Mouse (Mus musculus) hindbrain, embryonic 12.5 days (tissue): ENCODE measurements around the gene Gm28230. TPM values are rescaled to one million over a fixed set of nuclear protein-coding genes. Genes with fewer than 3 reads are reported as not detected.

Source experiments
- ATAC-seq: fragments of 200-750 bp; cut with Nextera tagmentation; 2 replicates; pipeline ENCODE4 v1.8.0; 2017; ENCODE audit warnings: moderate TSS enrichment; ENCODE audit not compliant: low FRiP score
- H3K27ac ChIP-seq: fragments of 300-500 bp; sonication (generic); 2 replicates; pipeline ENCODE4 v1.5.1; 2016; ENCODE audit warnings: mild to moderate bottlenecking
- H3K27me3 ChIP-seq: fragments of 300-500 bp; sonication (generic); 2 replicates; pipeline ENCODE4 v1.6.1; 2016; ENCODE audit warnings: mild to moderate bottlenecking
- H3K36me3 ChIP-seq: fragments of 300-500 bp; sonication (generic); 2 replicates; pipeline ENCODE4 v1.6.1; 2016; ENCODE audit warnings: mild to moderate bottlenecking
- H3K4me1 ChIP-seq: fragments of 300-500 bp; sonication (generic); 2 replicates; pipeline ENCODE4 v1.6.1; 2016
- H3K4me2 ChIP-seq: fragments of 300-500 bp; sonication (generic); replicated peaks from 2 replicates; pipeline ENCODE4 v1.6.1; 2016; ENCODE audit warnings: mild to moderate bottlenecking
- H3K4me3 ChIP-seq: fragments of 300-500 bp; sonication (generic); 2 replicates; pipeline ENCODE4 v1.5.1; 2016; ENCODE audit warnings: mild to moderate bottlenecking
- H3K9ac ChIP-seq: fragments of 300-500 bp; sonication (generic); 2 replicates; pipeline ENCODE4 v1.6.1; 2016; ENCODE audit warnings: mild to moderate bottlenecking, moderate library complexity
- H3K9me3 ChIP-seq: fragments of 300-500 bp; sonication (generic); replicated peaks from 2 replicates; pipeline ENCODE4 v1.6.1; 2016; ENCODE audit warnings: mild to moderate bottlenecking
- WGBS: fragments of 180-500 bp; shearing (Covaris S2); methylation state at CpG from one replicate; pipeline ENCODE4 v1.1.7; 2016; 5-methylcytosine and 5-hydroxymethylcytosine counted together
- polyA plus RNA-seq: library from polyadenylated mRNA; unstranded; fragments of >200 nt; fragmentation: Nextera tagmentation; extraction: Ambion mirVana; gene quantifications from 2 replicates; pipeline ENCODE4 v1.2.1, GENCODE M21; 2016

The Gm28230 gene
- polyA plus RNA-seq, 1 experiment from 2014 or later: 1.1 TPM

DNA sequence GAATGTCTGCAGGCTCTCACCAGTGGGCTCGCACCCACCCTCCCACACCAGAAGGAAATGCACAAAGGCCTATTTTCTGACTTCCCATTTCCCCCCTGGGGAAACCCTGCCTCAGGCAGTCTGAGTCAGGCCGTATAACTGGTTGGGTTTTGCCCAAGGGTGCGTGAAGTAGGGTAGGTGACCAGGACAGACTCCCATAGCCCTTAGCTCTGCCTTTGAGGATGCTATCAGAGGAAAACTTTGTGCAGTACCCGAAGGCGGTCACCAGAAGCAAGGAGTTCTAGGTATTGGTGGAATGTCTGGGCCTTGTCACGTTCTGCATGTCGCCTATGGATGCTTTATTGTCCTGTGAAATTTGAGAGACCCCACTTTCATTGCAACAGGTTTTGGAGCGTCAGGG, 3.6 kb upstream of the Gm28230 start:
- H3K9ac ChIP-seq: 0 out of 2 replicates have a peak overlapping the region, but pooled peaks have one; percentile 2
- H3K4me3 ChIP-seq: peak overlapping the region; percentile 16
- WGBS: 4% methylated on average over 8 of the region's 8 CpGs
- no peaks in the 10 kb centered on the region for H3K36me3 ChIP-seq
- H3K9me3 ChIP-seq: no peaks in the 10 kb centered on the region
- H3K4me2 ChIP-seq: peak overlapping the region; percentile 49
- peaks cover 100% of the 10 kb centered on the region for H3K27me3 ChIP-seq
- H3K27ac ChIP-seq: no peak overlapping the region
- no peak for ATAC-seq
- H3K4me1 ChIP-seq: no peaks in the 10 kb centered on the region

DNA sequence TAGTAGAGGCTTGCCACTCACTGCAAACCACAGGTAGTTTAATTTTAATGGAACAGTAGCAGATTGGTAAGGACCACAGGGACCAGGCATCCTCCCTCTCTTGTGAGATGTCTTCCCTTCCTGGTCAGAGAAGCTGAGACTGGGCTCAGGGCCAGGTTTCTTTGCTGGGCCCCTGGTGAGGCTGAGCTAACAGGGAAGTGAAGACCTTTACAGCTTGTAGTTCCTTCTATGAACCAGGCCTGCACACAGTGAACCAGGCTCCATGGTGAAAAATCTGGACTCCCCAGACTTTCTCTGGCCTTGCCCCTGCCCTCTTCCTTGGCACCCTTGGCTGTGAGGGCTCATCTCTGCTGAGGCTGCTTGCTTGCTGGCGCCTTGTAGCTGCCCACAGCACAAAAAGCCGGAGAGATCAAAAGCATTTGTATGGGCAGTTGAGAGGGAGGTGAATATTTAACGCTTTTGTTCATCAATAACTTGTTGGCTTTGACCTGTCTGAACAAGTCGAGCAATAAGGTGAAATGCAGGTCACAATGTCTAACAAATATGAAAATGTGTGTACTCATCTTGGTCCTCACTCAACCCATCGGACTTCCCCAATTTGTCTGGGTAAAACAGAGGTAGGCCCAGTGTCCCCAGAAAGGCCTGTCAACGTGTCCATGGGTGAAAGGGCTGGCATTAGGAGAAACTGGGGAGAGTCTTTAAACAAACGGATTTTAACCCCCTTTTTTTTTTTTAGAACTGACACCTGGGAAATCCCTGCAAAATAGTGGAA, 2.1 kb upstream of the Gm28230 start:
- 9% methylated on average over 7 of the region's 7 CpGs for WGBS
- peak overlapping the region; percentile 49 for H3K4me2 ChIP-seq
- H3K4me3 ChIP-seq: peak overlapping the region; percentile 16

DNA sequence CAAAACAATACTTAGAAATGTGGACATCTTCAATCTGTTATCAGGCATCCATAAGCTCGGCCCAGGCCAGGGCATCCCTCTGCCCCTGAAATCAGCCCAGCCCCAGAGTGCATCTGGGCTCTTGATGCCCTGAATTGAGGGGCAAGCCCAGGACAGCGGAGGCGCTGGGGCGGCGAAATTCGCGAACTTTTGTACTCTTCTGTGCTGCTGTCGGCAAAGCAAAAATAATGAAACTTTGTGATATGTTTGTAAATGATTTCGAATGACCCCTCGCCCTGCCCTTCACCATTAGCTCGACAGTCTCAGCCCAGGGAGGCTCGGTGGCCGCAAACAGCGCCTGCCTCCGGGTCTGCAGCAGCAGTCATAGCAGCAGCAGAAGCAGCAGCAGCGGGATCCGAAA, 1.4 kb upstream of the Gm28230 start:
- H3K9me3 ChIP-seq: no peaks in the 10 kb centered on the region
- H3K27me3 ChIP-seq: peaks cover 97% of the 10 kb centered on the region
- peak overlapping the region; percentile 49 for H3K4me3 ChIP-seq
- peak overlapping the region; percentile 85; the same call in 1 of the 2 replicates for H3K27ac ChIP-seq
- peak overlapping the region; percentile 49 for H3K4me2 ChIP-seq
- peak overlapping the region; percentile 53 for H3K9ac ChIP-seq
- WGBS: 2% methylated on average over 17 of the region's 17 CpGs
- no peaks in the 10 kb centered on the region for H3K4me1 ChIP-seq
- no peak for ATAC-seq
- no peaks in the 10 kb centered on the region for H3K36me3 ChIP-seq

More for the DNA sequence above, 2.1 kb upstream of the Gm28230 start:
- no peaks in the 10 kb centered on the region for H3K9me3 ChIP-seq
- no peaks in the 10 kb centered on the region for H3K36me3 ChIP-seq
- no peaks in the 10 kb centered on the region for H3K4me1 ChIP-seq
- ATAC-seq: no peak
- H3K27ac ChIP-seq: peak overlapping the region; percentile 52
- peaks cover 99% of the 10 kb centered on the region for H3K27me3 ChIP-seq
- H3K9ac ChIP-seq: peak overlapping the region; percentile 53

DNA sequence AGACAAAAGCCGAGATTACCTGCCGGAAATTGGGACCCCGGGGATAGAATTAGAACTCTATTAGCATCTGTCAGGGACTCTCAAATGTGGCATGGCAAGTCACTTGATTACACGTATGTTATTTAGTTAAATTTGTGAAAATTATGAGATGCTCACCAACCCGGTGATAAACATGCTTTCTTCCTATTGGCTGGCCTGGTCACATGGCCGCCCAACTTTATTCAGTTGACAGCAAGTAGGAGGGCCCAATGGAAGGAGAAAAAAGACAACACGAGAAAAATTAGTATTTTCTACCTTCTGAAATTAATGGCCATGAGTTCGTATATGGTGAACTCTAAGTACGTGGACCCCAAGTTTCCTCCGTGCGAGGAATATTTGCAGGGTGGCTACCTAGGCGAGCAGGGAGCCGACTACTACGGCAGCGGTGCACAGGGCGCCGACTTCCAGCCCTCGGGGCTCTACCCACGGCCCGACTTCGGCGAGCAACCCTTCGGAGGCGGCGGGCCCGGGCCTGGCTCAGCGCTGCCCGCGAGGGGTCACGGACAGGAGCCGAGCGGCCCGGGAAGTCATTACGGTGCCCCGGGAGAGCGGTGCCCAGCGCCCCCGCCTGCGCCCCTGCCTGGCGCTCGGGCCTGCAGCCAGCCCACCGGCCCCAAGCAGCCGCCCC, 578 bp downstream of the Gm28230 start:
- under 1% methylated on average over 42 of the region's 43 CpGs for WGBS
- peak overlapping the region; percentile 49 for H3K4me2 ChIP-seq
- H3K36me3 ChIP-seq: no peaks in the 10 kb centered on the region
- H3K27ac ChIP-seq: peak overlapping the region; percentile 85
- H3K27me3 ChIP-seq: peaks cover 95% of the 10 kb centered on the region
- H3K4me1 ChIP-seq: no peaks in the 10 kb centered on the region
- peak overlapping the region; percentile 49 for H3K4me3 ChIP-seq
- H3K9me3 ChIP-seq: no peaks in the 10 kb centered on the region
- H3K9ac ChIP-seq: peak overlapping the region; percentile 73
- ATAC-seq: peak; percentile 62; the same call in 1 of the 2 replicates

DNA sequence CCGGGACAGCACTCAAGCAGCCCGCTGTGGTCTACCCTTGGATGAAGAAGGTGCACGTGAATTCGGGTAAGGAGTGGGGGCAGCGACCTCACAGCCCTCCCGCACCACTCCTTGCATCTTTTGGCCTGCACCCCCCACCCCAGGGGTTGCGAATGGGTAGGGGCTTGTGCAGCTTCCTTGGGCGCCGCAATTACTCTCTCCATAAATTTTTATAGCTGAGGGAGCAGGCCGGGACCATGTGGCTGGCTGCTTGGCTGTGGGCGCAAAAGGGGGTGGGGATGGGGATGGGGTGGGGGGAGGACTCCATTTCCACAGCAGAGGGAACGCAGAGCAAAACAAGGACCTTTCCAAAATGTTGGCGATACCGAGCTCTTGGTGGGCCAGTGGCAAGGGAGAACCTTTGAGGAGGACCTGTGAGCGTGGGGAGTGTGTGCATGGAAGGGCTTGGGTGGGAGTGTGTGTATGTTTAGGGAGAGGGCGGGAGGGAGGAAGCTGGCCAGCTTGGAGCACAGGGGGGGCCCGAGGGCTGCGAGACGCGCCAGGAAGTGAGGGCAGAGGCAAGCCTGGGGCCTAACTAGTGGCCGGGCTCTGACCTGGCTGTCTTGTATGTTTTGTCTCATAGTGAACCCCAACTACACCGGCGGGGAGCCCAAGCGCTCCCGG, 1.2 kb downstream of the Gm28230 start:
- H3K36me3 ChIP-seq: no peaks in the 10 kb centered on the region
- WGBS: under 1% methylated on average over 24 of the region's 25 CpGs
- peak overlapping the region; percentile 49 for H3K4me2 ChIP-seq
- no peaks in the 10 kb centered on the region for H3K9me3 ChIP-seq
- H3K9ac ChIP-seq: peak overlapping the region; percentile 73
- peak overlapping the region; percentile 49 for H3K4me3 ChIP-seq
- no peaks in the 10 kb centered on the region for H3K4me1 ChIP-seq
- 0 out of 2 replicates have a peak, but pooled peaks have one; percentile 19 for ATAC-seq
- H3K27ac ChIP-seq: peak overlapping the region; percentile 81
- peaks cover 95% of the 10 kb centered on the region for H3K27me3 ChIP-seq

DNA sequence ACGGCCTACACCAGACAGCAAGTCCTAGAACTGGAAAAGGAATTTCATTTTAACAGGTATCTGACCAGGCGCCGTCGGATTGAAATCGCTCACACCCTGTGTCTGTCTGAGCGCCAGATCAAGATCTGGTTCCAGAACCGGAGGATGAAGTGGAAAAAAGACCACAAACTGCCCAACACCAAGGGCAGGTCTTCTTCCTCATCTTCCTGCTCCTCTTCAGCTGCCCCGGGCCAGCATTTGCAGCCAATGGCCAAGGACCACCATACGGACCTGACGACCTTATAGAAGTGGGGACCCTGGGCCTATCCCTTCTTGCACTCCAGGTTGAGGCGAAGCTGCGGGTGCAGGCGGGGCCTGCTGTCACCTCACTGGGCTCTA, 1.8 kb downstream of the Gm28230 start:
- Histone ChIP-seq H3K4me1 (no peaks in the 10 kb centered on the region), H3K27ac (peak overlapping the region; percentile 81), H3K27me3 (peaks cover 95% of the 10 kb centered on the region), H3K36me3 (no peaks in the 10 kb centered on the region), H3K4me3 (peak overlapping the region; percentile 49), H3K9me3 (no peaks in the 10 kb centered on the region), H3K4me2 (peak overlapping the region; percentile 49), H3K9ac (peak overlapping the region; percentile 73)
- ATAC-seq: no peak
- WGBS: 2% methylated on average over 13 of the region's 13 CpGs

DNA sequence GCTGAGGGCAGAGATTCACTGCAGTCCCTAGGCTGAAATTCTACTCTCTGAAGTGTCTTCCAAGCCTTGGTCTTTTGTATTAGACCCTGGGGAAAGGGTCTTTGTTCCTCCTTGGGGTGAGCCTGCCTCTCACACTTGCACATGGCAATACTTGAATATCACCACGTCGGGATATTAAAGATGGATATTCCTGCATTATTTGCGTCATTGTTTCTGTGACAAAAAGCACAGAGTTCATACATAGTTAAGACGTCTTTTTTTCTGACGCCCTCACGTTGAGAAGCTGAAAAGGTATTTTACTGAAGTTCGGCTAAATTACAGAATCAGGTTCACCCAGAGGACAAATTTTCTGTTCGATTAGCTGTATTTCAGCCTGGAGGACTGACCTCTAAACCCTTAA, 3.8 kb downstream of the Gm28230 start:
- peak overlapping the region; percentile 44 for H3K4me3 ChIP-seq
- no peak for ATAC-seq
- H3K27ac ChIP-seq: peak overlapping the region; percentile 97
- no peaks in the 10 kb centered on the region for H3K4me1 ChIP-seq
- H3K9me3 ChIP-seq: no peaks in the 10 kb centered on the region
- 2% methylated on average over 8 of the region's 8 CpGs for WGBS
- H3K27me3 ChIP-seq: peaks cover 91% of the 10 kb centered on the region
- no peaks in the 10 kb centered on the region for H3K36me3 ChIP-seq
- peak overlapping the region; percentile 51; the same call in 1 of the 2 replicates for H3K9ac ChIP-seq
- peak overlapping the region; percentile 49 for H3K4me2 ChIP-seq

DNA sequence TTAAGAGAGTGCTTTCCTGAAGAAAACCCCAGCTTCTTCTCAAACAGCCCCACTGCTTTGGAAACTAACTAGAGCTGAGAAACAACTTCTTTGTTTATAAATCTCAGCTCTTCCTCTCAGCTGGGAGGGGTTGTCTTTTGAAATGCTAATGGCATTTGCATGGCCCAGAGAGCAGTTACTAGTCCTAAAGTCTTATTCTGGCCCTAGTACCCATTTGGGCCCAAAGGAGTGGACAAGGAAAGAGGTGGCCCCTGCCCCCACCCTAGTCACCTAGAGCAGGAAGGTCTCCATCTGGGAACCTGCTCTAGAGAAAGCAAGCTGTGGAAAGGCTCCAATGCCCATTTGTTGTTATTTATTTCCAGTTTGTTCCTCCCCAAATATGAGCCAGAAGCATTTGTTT, 4.5 kb downstream of the Gm28230 start:
- Histone ChIP-seq H3K4me3 (peak overlapping the region; percentile 44), H3K4me1 (no peaks in the 10 kb centered on the region), H3K27ac (peak overlapping the region; percentile 97), H3K9me3 (no peaks in the 10 kb centered on the region), H3K4me2 (peak overlapping the region; percentile 49), H3K9ac (peak overlapping the region; percentile 51), H3K36me3 (no peaks in the 10 kb centered on the region), H3K27me3 (peaks cover 91% of the 10 kb centered on the region)
- ATAC-seq: no peak

DNA sequence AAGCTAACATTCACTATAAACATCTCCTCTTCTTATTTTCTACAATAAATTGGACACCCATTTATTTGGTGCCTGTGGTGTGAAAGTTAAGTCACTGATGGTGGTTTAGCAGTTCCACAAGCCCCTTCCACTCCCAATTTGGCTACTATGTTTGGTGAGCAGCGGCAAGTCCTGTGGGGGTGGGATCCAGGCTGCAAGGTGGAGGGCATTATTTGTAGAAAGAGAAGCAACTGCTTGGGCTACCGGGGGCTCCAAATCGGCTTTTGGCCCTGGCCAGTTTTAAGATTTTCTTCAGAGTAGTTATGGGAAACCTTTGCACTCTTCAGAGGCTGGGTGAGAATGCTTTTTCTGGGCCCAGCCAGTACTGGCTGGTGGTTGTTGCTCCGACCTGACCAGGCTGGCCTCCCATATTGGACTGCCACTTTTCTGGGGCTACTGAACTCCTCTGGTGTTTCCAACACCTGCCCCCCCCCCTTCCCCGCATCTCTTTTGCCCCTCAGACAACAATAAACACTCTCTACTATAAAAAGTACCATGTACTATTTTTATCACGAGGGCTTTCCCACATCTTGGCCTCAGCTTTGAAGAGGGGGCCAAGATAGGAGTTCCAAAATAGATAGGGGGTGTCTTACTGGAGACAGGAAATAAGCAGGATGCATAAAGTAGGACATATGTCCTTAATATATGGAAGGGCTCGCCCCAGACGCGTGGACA, 5.4 kb downstream of the Gm28230 start:
- no peak for ATAC-seq
- Histone ChIP-seq H3K36me3 (no peaks in the 10 kb centered on the region), H3K27ac (peak overlapping the region; percentile 97), H3K4me3 (peak overlapping the region; percentile 44), H3K27me3 (peaks cover 90% of the 10 kb centered on the region), H3K4me1 (no peaks in the 10 kb centered on the region), H3K9ac (peak overlapping the region; percentile 73), H3K9me3 (no peaks in the 10 kb centered on the region), H3K4me2 (peak overlapping the region; percentile 49)
- 4% methylated on average over 9 of the region's 9 CpGs for WGBS

DNA sequence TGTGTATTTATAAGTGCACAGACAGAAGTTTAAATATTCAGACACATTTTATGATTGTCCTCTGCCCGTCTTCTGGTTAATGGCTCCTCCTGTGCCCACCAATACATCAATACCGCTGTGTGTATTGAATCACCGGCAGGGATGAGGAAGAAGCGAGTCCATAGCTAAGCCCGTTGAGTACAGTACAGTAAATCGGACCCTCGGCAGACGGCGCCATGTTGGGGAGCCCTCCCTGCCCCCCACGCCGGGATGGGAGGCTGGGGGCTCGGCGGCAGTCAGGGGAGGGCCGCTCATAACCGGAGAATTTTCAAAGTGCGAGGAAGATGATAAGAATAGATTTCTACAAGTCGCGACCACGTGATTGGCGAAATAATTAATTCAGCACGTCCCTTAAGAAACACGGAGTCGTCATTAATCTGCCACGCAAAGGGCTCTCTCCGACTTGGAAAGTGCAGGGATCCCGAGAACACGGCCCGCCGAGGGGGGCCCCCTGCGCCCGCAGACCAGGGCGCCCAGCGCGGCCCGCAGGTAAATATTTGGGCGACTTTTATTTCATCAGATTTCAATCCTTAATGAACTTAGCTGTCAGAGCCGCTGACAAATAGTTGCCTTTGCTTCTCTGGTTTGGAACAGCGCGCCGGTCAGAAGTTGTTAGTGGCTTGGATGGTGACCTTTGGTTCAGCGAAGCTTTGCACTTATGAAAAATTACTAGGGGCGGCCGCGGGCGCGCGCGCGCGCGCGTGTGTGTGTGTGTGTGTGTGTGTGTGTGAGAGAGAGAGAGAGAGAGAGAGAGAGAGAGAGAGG, 6.2 kb downstream of the Gm28230 start:
- Histone ChIP-seq H3K4me1 (no peaks in the 10 kb centered on the region), H3K9me3 (no peaks in the 10 kb centered on the region), H3K4me3 (peak overlapping the region; percentile 44), H3K27ac (peak overlapping the region; percentile 97), H3K36me3 (no peaks in the 10 kb centered on the region), H3K9ac (peak overlapping the region; percentile 73), H3K4me2 (peak overlapping the region; percentile 49), H3K27me3 (peaks cover 90% of the 10 kb centered on the region)
- under 1% methylated on average over 44 of the region's 52 CpGs for WGBS
- no peak for ATAC-seq

DNA sequence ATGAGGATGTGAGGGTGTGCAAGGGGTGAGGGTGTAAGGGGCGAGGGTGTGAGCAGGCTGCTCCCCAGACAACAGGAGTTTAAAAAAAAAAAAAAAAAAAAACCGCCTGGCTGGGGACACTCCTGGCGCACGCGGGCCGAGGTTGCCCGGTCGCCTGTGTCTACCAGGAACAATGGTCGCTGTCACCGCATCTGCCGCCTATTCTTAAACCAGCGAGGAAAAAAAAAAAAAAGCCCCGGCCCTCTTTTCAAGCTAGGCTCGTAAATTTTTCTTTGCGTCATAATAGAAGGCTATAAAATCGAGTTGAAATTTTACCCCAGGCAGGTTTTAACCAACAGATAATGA, 6.8 kb downstream of the Gm28230 start:
- Histone ChIP-seq H3K36me3 (no peaks in the 10 kb centered on the region), H3K4me3 (peak overlapping the region; percentile 44), H3K9me3 (no peaks in the 10 kb centered on the region), H3K27me3 (peaks cover 90% of the 10 kb centered on the region), H3K4me2 (peak overlapping the region; percentile 49), H3K9ac (peak overlapping the region; percentile 73), H3K27ac (peak overlapping the region; percentile 97), H3K4me1 (no peaks in the 10 kb centered on the region)
- no peak for ATAC-seq
- 2% methylated on average over 13 of the region's 16 CpGs for WGBS
